Mouse (Mus musculus): ENCODE results near the gene Gm3417.
"Not testable (repeated sequence)": the region's sequence is repeated elsewhere in the genome, so short reads cannot be mapped to it uniquely, and the experiment has no call there.

Gm3417 gene

DNA sequence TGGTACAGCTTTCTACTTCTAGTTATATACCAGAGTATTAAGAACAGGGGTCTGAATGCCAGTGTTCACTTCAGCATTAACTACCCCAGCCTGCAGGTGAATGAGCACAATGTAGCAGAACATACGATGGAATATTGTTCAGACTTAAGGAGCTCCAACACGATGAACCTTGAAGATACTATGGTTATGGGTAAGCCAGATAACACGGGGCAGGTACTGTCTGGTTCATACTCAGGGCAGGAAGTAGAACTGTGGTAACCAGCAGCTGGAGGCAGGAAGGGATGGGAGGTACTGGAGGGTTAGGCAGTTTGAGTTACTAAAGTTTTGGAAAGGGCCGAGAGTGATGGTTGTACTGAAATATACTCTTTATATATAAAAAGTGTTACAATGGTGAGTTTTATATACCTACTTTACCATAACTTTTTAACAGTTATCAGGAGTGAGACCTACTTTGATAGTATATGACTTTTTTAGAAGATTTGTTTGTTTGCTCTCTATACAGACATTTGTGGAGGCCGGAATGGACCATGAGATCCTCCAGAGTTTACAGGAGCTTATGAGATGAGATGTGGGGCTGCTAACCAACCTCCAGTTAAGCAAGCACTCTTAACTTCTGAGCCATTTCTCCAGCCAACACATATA, 19.8 kb downstream of the Gm3417 start:
- DNase-seq (ENCODE audit: low spot score) = no peak

- DNase-seq (ENCODE audit: low spot score) = no peak
These were observed 25.1 kb downstream of the Gm3417 start for GRCm38 (mm10) chr17:14953452-14953851.

DNA sequence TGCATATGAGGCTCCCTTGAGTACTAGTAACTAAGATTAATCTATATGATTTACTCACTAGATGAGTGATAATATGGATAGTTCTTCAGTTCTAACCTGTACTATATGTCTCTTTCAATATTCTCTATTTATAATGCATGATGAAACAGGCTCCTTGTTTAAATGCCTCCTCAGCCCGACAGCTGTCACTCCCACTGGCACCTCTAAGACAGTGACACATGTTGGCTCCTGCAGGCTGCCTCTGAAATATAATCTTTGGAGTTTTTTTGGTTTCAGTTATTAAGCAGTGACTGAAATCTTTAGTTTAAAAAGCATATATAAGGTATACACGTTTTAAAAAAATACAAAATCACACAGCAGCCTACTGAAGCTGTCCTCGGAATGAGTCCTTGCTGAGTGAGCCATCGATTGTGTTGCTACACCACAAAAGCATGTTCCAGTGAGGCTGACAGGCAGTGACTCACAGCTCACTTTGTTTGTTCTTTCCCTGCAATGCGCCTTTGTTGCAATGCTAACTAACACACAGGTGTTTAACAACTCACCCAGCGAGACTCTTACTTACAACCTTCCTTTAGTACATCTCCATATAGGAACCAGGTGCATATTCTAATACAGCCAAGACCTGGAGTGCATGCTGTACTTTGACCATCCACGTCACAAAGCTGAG, 29.3 kb downstream of the Gm3417 start:
- no peak for DNase-seq (ENCODE audit: low spot score)

DNA sequence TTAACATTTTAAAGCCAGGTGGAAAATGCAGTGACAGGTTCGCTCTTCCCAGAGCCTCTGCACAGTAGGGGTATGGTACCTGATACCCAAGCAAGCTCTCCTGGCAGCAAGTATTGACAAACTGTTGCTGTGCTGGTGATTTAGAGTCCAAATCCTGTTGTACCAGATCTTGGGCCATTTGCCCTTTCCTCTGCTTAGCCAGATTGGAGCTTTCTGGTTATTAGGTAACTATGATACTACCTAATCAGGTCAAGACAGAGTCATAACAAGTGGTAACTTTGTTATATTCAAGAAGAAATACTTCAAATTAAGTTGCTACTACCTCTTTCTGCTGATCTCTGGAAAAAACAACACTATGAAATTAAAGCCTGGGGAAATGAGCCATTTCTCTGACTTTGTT, 34.0 kb downstream of the Gm3417 start:
- no peak for DNase-seq (ENCODE audit: low spot score)

GRCm38 (mm10) chr17:14943729-14944059, 34.9 kb downstream of the Gm3417 start:
- no peak for DNase-seq (ENCODE audit: low spot score)

GRCm38 (mm10) chr17:14943009-14943728, 35.4 kb downstream of the Gm3417 start, which contains the start of the genes Wdr27 and 1600012H06Rik:
Gene Wdr27 (minus strand): TSS chr17:14943158.
Gene 1600012H06Rik (plus strand): TSS chr17:14943184.
- peak; percentile 98 for DNase-seq (ENCODE audit: low spot score)

DNA sequence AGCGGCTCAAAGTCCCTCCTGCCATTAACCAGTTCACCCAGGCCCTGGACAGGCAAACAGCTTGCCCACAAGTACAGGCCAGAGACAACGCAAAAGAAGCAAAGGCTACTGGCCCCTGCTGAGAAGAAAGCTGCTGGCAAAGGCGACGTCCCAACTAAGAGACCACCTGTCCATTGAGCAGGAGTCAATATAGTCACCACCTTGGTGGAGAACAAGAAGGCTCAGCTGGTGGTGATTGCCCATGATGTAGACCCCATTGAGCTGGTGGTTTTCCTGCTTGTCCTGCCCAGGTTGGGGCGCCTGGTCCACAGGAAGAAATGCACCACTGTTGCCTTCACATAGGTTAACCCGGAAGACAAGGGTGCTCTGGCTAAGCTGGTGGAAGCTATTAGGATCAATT, 36.4 kb downstream of the Gm3417 start:
- DNase-seq (ENCODE audit: low spot score) = not testable (repeated sequence)

DNA sequence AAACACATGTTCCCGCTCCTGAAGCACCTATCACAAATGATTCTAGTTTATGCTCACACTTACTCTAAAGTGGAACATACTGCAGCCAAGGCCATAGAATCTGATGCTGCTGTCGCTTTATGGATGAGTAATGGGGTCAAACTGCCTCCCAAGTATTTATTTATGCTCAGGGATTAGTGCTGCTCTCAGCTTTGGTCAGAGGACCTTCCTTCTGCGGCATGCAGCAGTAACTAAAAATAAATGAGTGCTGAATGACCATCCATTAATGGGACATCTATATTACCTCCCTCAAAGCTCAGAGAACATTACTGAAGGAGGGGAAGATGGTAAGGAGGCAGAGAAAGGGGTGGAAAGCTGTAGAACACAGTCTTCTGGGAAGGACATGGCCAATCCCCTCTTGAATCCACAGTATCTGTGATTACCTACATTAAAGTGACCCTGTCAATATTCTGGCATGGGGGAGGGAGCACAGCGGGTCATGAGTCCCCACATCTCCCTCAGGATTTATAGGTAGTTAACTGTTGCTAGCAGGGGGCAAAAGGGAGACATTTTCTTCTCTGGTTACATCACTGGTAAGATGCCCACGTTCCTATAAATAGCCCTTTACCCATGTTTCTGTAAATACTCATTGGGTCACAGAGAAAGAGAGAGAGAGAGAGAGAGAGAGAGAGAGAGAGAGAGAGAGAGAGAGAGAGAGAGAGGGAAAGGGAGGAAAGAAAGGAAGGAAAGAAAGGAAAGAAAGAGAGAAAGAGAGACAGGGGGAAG, 42.6 kb downstream of the Gm3417 start:
- DNase-seq (ENCODE audit: low spot score) = no peak

GRCm38 (mm10) chr17:14935280-14935679, 43.3 kb downstream of the Gm3417 start:
- not testable (repeated sequence) for DNase-seq (ENCODE audit: low spot score)

DNA sequence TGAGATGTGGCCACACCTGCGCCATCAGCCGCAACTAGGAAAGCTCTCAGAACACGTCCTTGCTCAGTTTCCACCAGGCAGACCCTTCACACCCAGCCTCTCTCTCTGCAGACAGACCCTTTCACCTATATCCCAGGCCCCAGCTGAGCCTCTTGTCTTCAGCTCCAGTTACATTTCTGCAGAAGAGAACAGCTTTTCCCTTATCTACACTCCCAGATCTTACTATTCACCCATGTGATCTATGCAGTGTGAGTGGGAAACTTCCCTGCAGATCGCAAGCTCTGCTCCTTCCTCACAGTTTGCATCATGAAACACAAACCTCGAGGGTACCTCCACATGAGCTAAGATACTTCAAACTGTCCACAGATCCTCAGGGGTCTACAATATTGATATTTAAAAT, 47.1 kb downstream of the Gm3417 start:
- no peak for DNase-seq (ENCODE audit: low spot score)

- no peak for DNase-seq (ENCODE audit: low spot score)
These were observed 47.9 kb downstream of the Gm3417 start for GRCm38 (mm10) chr17:14930697-14931096.

DNA sequence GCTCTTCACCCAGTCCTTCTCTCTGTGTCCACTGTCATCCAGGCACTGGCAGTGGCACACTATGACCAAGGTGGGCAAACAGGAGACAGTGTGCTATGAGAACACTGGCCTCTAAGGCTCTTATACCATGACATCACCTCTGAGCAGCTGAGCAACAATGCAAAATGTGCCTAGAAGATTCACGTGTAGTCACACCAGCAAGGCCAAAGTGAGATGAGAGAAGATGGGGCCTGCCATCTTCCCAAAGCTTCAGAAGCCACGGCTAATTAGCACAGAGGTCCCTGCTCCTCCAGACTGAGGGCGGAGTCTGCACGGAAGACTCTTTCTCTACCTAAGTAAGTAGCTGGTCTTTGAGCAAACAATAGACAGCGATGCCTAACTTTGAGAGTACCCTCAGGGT, 50.0 kb downstream of the Gm3417 start:
- no peak for DNase-seq (ENCODE audit: low spot score)

DNA sequence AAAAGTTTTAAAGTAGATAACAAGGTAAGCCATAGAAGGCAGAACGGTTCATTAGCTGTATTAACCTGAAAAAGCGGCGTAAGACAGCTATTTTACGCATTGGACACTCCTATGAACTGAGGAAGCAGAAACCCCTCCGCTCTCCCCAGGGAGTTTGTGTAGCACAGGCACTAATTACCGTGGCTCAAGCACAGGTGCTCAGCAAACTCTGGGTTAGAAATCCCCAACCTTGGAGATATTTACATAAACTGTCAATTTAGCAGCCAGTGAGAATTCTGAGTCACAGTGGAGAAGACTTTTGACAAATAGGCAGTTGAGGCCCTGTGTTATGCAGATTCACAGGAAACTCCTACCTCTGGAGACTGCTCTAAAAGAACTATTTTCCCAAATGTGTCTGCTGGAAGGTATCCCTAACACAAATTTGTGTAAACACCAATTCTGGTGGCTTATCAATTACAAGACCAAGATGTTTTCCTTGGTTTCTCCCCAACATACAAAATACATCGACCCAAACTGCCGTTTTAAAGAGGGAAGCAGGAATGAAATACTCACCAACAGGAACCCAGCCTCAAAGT, 50.9 kb downstream of the Gm3417 start:
- no peak for DNase-seq (ENCODE audit: low spot score)

DNA sequence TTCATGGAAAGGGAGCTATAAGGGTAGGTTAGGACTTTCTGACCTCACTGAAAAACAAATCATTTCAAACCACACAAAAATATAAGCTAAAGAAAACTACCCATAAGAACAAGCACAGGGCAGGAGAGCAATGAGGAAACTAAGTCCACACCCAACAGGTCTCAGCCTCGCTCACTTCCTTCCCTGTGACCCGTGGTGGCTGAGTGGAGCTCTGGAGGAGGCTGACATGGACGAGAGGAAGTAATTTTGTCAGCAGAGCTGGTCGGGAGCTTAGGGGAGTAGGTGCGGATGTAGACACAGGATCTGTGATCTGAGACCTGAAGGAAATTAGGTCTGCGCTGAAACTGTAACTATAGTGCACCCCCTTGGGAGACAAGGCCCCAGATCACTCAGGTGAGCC, 57.0 kb downstream of the Gm3417 start:
- no peak for DNase-seq (ENCODE audit: low spot score)

DNA sequence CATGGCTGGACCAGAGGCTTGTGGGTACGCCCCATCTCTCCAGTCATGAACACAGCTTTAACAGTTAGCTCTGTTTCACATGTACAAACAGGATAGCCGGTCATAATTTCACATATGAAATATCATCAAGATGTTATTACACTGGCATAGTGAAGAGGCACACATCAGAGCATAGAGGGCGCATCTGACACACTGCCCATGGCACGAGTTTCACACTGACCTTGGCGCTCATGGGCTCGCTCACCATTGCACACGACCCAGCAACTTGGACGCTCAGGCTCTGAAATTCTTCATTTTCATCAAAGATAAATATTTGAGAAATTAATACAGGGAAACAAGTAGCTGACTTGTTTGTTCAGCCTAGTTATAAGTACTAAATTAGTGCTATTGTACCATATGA, 60.7 kb downstream of the Gm3417 start:
- DNase-seq (ENCODE audit: low spot score) = no peak

GRCm38 (mm10) chr17:14914401-14914800, 64.2 kb downstream of the Gm3417 start:
- no peak for DNase-seq (ENCODE audit: low spot score)

Measured in ovary, postnatal 36 days (tissue).